Comparison of ENCODE assay signal across 8 mouse cellular contexts in genomic region chr5:142823096-142824062, GRCm38 (mm10). TPM values are rescaled to one million over a fixed set of nuclear protein-coding genes. Genes with fewer than 3 reads are reported as not detected.
A peak's percentile ranks its signal among the peaks of the same experiment; 100 is the strongest.
DNase-seq lines count a peak whose midpoint lies in the region; ATAC-seq lines count a peak whose summit lies in the region.

No protein-coding gene starts in this region.

- intact Hi-C loops in gastrocnemius, postnatal 14 days (cut with DNase I; ENCODE audit: low total_unique reads) = no loop called here
- intact Hi-C loops in left cerebral cortex, postnatal 14 days (cut with DNase I) = loop anchor here (5.0 kb wide), 1 partner anchor 54 kb away; no protein-coding TSS in a partner anchor

- DNase-seq in adrenal gland, adult 2 months = peak; percentile 95
- peak; percentile 94 for DNase-seq in embryo, embryonic 11 days
- DNase-seq in gastrocnemius, postnatal 14 days = peak; percentile 93
- peak; percentile 73 for DNase-seq in hindlimb bud, embryonic 11.5 days (ENCODE audit: extremely low spot score, low read depth, low spot score)
- DNase-seq in left cerebral cortex, postnatal 14 days (ENCODE audit: low spot score in 2 of 2) = peak; percentile 72 to 75
- DNase-seq in right cerebral cortex, postnatal 4 days = peak; percentile 73

- peak; percentile 34 for ATAC-seq in megakaryocyte, adult 5-6 weeks (ENCODE audit: poor library complexity, severe bottlenecking)
- ATAC-seq in CD4-positive, CD25-positive, alpha-beta regulatory T cell, adult 4 months = no peak

RNA-seq across cellular contexts. Expression of gene Tnrc18, which starts 5.9 kb away (rescaled TPM):
- 10 to 100 TPM; 58.6 to 72.1 TPM for total RNA-seq in adrenal gland, adult 2 months (2021)
- polyA plus RNA-seq in adrenal gland, adult 2 months (2012; rRNA removed) = 91.5 and 110 TPM in 2 replicates
- 10 to 100 TPM; 36.2 to 37.1 TPM for total RNA-seq in gastrocnemius, postnatal 14 days (2021)
- 100 to 1,000 TPM; 136 to 162 TPM for total RNA-seq in left cerebral cortex, postnatal 14 days (2021)
- total RNA-seq in megakaryocyte, adult 5-6 weeks (2015) = 28.2 and 38.6 TPM in 2 replicates
- total RNA-seq in megakaryocyte, adult 5-6 weeks (2017) = 20.0 and 20.4 TPM in 2 replicates
- polyA plus RNA-seq in CD4-positive, CD25-positive, alpha-beta regulatory T cell, adult 4 months (2017; shearing (Covaris generic)) = 1 to 10 TPM; 2.8 to 3.7 TPM
